Mouse (Mus musculus) stomach, embryonic 16.5 days (tissue): Measurements from ENCODE around the gene Sept11. TPM values are rescaled to one million over a fixed set of nuclear protein-coding genes. Genes with fewer than 3 reads are reported as not detected.

Experiments used
- ATAC-seq: fragments of 200-750 bp; cut with Nextera tagmentation; 2 replicates; pipeline ENCODE4 v1.8.0; 2017; ENCODE audit warnings: moderate number of reproducible peaks, moderate TSS enrichment; ENCODE audit not compliant: insufficient read depth, low FRiP score
- H3K27ac ChIP-seq: fragments of 300-500 bp; sonication (generic); 2 replicates; pipeline ENCODE4 v1.5.1; 2014; ENCODE audit warnings: low read length
- H3K27me3 ChIP-seq: fragments of 300-500 bp; sonication (generic); 2 replicates; pipeline ENCODE4 v1.6.1; 2014; ENCODE audit warnings: low read length, control low read depth, mixed read lengths; ENCODE audit not compliant: control insufficient read depth, insufficient read depth
- H3K36me3 ChIP-seq: fragments of 300-500 bp; sonication (generic); 2 replicates; pipeline ENCODE4 v1.6.1; 2014; ENCODE audit warnings: low read length; ENCODE audit not compliant: control insufficient read depth, insufficient read depth
- H3K4me1 ChIP-seq: fragments of 300-500 bp; sonication (generic); 2 replicates; pipeline ENCODE4 v1.6.1; 2014; ENCODE audit warnings: low read length, control low read depth, mixed read lengths; ENCODE audit not compliant: control insufficient read depth, insufficient read depth
- H3K4me2 ChIP-seq: fragments of 300-500 bp; sonication (generic); 2 replicates; pipeline ENCODE4 v1.6.1; 2014; ENCODE audit warnings: low read depth, low read length, mixed read lengths
- H3K4me3 ChIP-seq: fragments of 300-500 bp; sonication (generic); replicated peaks from 2 replicates; pipeline ENCODE4 v1.5.1; 2014; ENCODE audit warnings: mild to moderate bottlenecking, low read length
- H3K9ac ChIP-seq: fragments of 300-500 bp; sonication (generic); 2 replicates; pipeline ENCODE4 v1.6.1; 2014; ENCODE audit warnings: low read length
- H3K9me3 ChIP-seq: fragments of 300-500 bp; sonication (generic); replicated peaks from 2 replicates; pipeline ENCODE4 v1.6.1; 2016; ENCODE audit warnings: low read length, control low read depth; ENCODE audit not compliant: control insufficient read depth
- WGBS: fragments of 180-500 bp; shearing (Covaris S2); extraction: QIAGEN DNeasy Blood & Tissue Kit; methylation state at CpG from one replicate; pipeline ENCODE4 v1.1.7; 2014; 5-methylcytosine and 5-hydroxymethylcytosine counted together
- polyA plus RNA-seq: library from polyadenylated mRNA; unstranded; fragments of >200 nt; fragmentation: Nextera tagmentation; extraction: Ambion mirVana; gene quantifications from 2 replicates; pipeline ENCODE4 v1.2.1, GENCODE M21; 2015

Gene Sept11
- polyA plus RNA-seq, 1 experiment from 2014 or later, result 146 TPM

- WGBS, result 88% methylated on average over 8 of the region's 8 CpGs
- Histone ChIP-seq H3K36me3 (no peaks in the 10 kb centered on the region), H3K4me3 (no peak overlapping the region), H3K9me3 (no peaks in the 10 kb centered on the region), H3K4me1 (peaks cover 31% of the 10 kb centered on the region), H3K27ac (no peak overlapping the region), H3K4me2 (no peak overlapping the region), H3K9ac (no peak overlapping the region), H3K27me3 (no peaks in the 10 kb centered on the region)
- ATAC-seq, result no peak
These were observed 24.4 kb downstream of the Sept11 start for GRCm38 (mm10) chr5:93117648-93118047.

- H3K9me3 ChIP-seq, result no peaks in the 10 kb centered on the region
- H3K27ac ChIP-seq, result peak overlapping the region; percentile 51; the same call in 1 of the 2 replicates
- H3K4me2 ChIP-seq, result no peak overlapping the region
- H3K36me3 ChIP-seq, result no peaks in the 10 kb centered on the region
- WGBS, result 59% methylated on average over 8 of the region's 8 CpGs
- peak; percentile 51; the same call in 1 of the 2 replicates for ATAC-seq
- H3K9ac ChIP-seq, result no peak overlapping the region
- no peaks in the 10 kb centered on the region for H3K27me3 ChIP-seq
- H3K4me3 ChIP-seq, result no peak overlapping the region
- H3K4me1 ChIP-seq, result peaks cover 38% of the 10 kb centered on the region
These were observed 28.4 kb downstream of the Sept11 start for GRCm38 (mm10) chr5:93121660-93122059.

DNA sequence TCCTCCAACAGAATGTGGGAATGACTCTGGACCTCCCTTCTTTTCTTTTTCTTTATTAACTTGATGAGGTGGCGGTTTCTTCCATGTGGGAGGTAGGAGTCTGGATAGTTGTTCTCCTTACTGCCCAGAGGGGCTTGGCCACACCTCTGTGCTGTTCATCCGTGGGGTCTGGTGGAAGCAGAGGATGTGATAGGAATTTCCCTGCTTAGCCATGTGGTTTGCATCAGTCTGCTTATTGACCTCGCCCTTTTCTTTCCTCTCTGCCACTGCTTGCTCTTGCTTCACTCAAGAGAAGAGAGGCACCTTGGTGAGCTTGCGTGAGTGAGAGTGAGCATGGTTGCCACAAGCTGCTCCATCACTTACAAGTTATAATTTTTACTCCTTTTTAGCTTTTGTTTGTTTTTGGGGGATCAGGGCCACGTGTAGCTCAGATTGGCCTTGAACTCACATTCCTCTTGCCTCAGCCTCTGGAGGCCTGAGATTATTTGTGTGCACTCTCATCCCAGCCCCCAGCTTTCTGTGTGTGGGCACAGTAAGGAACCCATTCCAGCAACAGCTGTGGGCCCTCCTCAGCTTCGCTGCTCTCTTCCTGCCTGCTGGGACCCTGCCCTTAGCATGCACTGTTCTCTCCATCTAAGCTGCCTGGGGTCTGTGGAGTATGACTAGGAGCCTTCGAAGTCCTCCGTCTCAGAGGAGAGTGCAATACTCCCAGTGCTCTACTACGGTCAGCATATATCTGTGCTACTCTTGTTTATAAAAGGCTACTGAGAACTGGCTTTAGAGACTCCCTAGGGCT lies 31.0 kb downstream of the Sept11 start:
- peak; percentile 26; the same call in 1 of the 2 replicates for ATAC-seq
- Histone ChIP-seq H3K27me3 (no peaks in the 10 kb centered on the region), H3K4me3 (no peak overlapping the region), H3K36me3 (no peaks in the 10 kb centered on the region), H3K9ac (no peak overlapping the region), H3K9me3 (no peaks in the 10 kb centered on the region), H3K27ac (peak overlapping the region; percentile 67), H3K4me2 (no peak overlapping the region), H3K4me1 (peaks cover 62% of the 10 kb centered on the region)
- WGBS, result 42% methylated on average over 9 of the region's 9 CpGs

DNA sequence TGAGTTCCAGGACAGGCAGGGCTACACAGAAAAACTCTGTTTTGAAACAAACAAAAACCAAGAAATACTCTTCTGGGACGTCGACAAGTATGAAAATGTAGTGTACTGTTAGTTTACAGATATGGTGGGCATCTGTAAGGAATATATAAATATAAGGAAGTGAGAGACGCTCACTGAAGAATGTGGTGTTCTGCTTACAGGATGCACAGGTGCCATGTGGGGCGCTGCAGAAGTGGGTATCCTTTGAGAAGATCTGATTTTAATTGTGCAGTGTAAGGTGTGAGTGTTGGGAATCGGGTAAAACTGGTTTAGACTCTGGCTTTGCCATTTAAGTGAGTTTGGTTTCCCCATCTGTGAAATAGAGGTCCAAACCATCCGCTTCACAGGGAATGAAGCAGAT lies 32.1 kb downstream of the Sept11 start:
- Histone ChIP-seq H3K4me3 (no peak overlapping the region), H3K9me3 (no peaks in the 10 kb centered on the region), H3K27ac (no peak overlapping the region), H3K4me1 (peaks cover 72% of the 10 kb centered on the region), H3K36me3 (no peaks in the 10 kb centered on the region), H3K27me3 (no peaks in the 10 kb centered on the region), H3K9ac (no peak overlapping the region), H3K4me2 (no peak overlapping the region)
- 85% methylated on average over 6 of the region's 6 CpGs for WGBS
- no peak for ATAC-seq

GRCm38 (mm10) chr5:93126222-93126929 lies 33.1 kb downstream of the Sept11 start:
- Histone ChIP-seq H3K4me3 (no peak overlapping the region), H3K9me3 (no peaks in the 10 kb centered on the region), H3K36me3 (no peaks in the 10 kb centered on the region), H3K4me2 (no peak overlapping the region), H3K27me3 (no peaks in the 10 kb centered on the region), H3K9ac (no peak overlapping the region), H3K4me1 (peaks cover 72% of the 10 kb centered on the region), H3K27ac (no peak overlapping the region; the same call in 1 of the 2 replicates)
- 55% methylated on average over 12 of the region's 12 CpGs for WGBS
- no peak for ATAC-seq

DNA sequence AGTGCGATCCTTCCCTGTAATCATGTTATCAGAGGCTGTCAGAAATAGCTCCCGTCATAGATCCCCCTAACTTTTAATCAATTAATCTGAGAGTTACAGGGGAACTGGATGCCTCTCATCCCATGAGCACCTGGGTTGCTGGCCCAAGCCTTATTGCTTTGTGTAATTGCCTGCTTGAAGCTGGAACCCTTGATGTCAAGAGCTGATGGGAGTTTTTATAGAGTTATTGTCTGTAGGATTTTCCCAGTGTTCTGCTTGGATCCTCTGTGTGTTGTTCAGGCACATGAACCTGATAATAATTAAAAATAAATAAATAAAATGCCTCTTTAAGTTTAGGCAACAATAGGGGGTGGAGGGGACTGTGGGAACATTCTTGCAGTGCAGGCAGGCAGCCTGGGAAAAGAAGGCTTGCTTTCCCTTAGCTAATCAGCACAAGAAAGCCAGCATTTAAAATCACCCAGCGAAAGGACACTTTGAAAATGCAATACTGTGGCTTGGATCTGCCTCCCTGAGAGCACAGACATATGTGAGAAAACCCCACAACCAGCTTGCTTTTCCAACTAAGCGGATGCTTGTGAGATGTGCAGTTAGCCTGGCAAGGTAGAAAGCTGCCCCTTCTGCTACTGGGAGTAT lies 33.8 kb downstream of the Sept11 start:
- Histone ChIP-seq H3K27ac (no peak overlapping the region; the same call in 1 of the 2 replicates), H3K9ac (no peak overlapping the region), H3K4me1 (peaks cover 74% of the 10 kb centered on the region), H3K27me3 (no peaks in the 10 kb centered on the region), H3K36me3 (no peaks in the 10 kb centered on the region), H3K4me3 (no peak overlapping the region), H3K4me2 (no peak overlapping the region), H3K9me3 (no peaks in the 10 kb centered on the region)
- ATAC-seq, result no peak
- 67% methylated on average over 4 of the region's 4 CpGs for WGBS

DNA sequence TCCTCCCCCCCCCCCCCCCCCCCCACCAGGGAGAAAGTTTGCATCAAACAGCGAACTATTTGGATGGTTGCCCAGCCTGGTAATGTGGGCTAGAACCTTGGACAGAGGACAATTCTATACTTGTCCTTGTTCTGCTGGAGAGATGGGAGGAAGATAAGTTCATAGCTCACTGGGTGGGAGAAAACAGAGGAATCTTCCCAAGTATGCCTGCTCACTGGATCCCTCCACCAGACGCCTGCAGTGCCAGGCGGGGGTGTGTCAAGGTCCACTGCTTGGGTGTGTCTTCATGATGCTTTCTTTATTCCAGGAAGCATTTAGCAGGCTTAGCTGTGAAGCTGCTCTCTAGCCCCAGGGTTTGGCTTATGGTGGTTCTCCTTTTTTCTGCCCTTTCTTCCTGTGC lies 34.5 kb downstream of the Sept11 start:
- 9% methylated on average over 3 of the region's 3 CpGs for WGBS
- no peaks in the 10 kb centered on the region for H3K9me3 ChIP-seq
- no peaks in the 10 kb centered on the region for H3K36me3 ChIP-seq
- peak overlapping the region; percentile 25; the same call in 1 of the 2 replicates for H3K27ac ChIP-seq
- no peak overlapping the region for H3K9ac ChIP-seq
- ATAC-seq, result no peak
- H3K4me2 ChIP-seq, result no peak overlapping the region
- peaks cover 79% of the 10 kb centered on the region for H3K4me1 ChIP-seq
- no peak overlapping the region for H3K4me3 ChIP-seq
- no peaks in the 10 kb centered on the region for H3K27me3 ChIP-seq

GRCm38 (mm10) chr5:93128765-93129164 lies 35.5 kb downstream of the Sept11 start:
- 0 out of 2 replicates have a peak overlapping the region, but pooled peaks have one; percentile 93 for H3K27ac ChIP-seq
- no peaks in the 10 kb centered on the region for H3K36me3 ChIP-seq
- H3K9ac ChIP-seq, result no peak overlapping the region
- no peak overlapping the region for H3K4me3 ChIP-seq
- H3K27me3 ChIP-seq, result no peaks in the 10 kb centered on the region
- H3K9me3 ChIP-seq, result no peaks in the 10 kb centered on the region
- 78% methylated on average over 3 of the region's 3 CpGs for WGBS
- H3K4me1 ChIP-seq, result peaks cover 84% of the 10 kb centered on the region
- H3K4me2 ChIP-seq, result no peak overlapping the region
- no peak for ATAC-seq

DNA sequence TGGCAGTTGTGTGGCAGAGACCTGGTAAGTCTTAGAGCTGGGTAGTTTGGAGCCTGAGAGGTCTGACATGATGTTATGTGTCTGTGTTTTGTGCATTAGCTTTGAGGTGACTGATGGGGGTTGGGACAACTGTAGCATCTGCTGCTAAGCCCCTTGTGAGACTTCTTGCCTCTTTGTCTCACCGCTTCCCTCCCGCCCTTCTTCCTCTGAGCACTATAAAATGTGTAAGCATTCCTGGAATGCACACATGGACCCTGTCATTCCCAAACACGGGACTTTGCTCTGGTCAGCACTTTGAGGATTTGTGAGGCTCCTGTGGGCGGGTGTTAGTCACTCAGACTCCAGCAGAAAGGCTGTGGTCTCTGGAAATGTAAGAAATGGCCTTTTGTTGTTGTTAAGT lies 36.7 kb downstream of the Sept11 start:
- Histone ChIP-seq H3K4me3 (no peak overlapping the region), H3K4me1 (peaks cover 75% of the 10 kb centered on the region), H3K27ac (peak overlapping the region; percentile 93), H3K36me3 (no peaks in the 10 kb centered on the region), H3K4me2 (peak overlapping the region; percentile 20), H3K9me3 (no peaks in the 10 kb centered on the region), H3K27me3 (no peaks in the 10 kb centered on the region), H3K9ac (peak overlapping the region; percentile 18; the same call in 1 of the 2 replicates)
- ATAC-seq, result peak; percentile 84
- WGBS, result 17% methylated on average over 4 of the region's 4 CpGs
